Comparison of ENCODE assay signal across 8 mouse cellular contexts in the genomic region with DNA sequence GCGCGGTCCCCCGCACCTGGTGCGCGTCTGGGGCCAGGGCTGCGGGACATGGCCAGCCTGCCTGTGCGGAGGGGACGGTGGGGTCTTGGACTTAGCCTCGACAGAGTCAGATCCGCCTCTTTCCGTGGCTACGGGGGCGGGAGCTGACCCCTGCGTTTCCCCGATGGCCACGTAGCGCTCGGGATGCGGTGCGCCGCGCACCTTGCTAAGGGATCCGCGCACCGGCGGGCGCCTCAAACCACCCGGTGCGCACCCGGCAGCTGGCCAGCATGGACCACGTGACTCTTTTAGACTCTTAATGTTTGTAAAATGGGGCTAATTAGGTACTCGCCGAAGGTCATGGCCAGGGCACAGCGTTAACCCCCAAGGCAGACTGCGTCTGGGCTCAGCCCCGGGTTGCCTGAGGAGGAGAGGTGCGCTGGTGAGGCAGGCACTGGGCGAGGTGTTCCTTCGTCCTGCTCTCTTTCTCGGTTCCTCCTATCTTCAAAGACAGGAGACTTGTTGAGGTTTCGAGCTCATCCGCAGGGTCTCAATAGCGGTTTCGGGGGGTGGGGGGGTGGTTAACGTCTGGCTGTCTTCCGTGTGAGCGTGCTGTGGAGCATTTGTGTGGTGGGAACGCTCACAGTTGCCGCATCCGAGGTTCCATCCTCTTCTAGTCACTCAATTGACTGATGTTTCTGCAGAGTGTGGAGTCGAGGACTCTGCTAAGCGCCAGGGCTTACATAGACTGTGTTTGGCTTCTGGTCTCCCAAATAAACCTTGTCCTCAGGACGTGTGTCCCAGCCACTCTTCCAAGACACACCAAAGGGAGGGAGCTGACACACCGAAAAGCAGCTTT. TPM values are rescaled to one million over a fixed set of nuclear protein-coding genes. Genes with fewer than 3 reads are reported as not detected.
DNase-seq lines count a peak whose midpoint lies in the region; ATAC-seq lines count a peak whose summit lies in the region.

No protein-coding gene starts in this region.

- 0 out of 2 replicates have a peak, but pooled peaks cover 8% of the 10 kb centered on the region for H3K9me3 ChIP-seq in midbrain, embryonic 12.5 days

- peak; percentile 13 to 59 for DNase-seq in layer of hippocampus, adult 18-20 months (ENCODE audit: low spot score in 2 of 2)
- DNase-seq in layer of hippocampus, adult 9-10 months (ENCODE audit: low spot score), result no peak
- DNase-seq in cerebellum, adult 9-10 months, result peak; percentile 64
- peak; percentile 44 to 60 for DNase-seq in frontal cortex, postnatal 36 days (ENCODE audit: low spot score in 2 of 2)
- peak; percentile 14 to 34 for DNase-seq in kidney, postnatal 4 days
- DNase-seq in testis, postnatal 10 days (ENCODE audit: low spot score), result peak; percentile 48

- peaks cover 18% of the 10 kb centered on the region for H3K4me1 ChIP-seq in midbrain, embryonic 12.5 days

- H3K27me3 ChIP-seq in midbrain, embryonic 12.5 days, result peaks cover 65% of the 10 kb centered on the region

- H3K4me3 ChIP-seq in midbrain, embryonic 12.5 days, result peak overlapping the region; percentile 58

- no peak overlapping the region for H3K27ac ChIP-seq in midbrain, embryonic 12.5 days (replicated peaks)

- H3K36me3 ChIP-seq in midbrain, embryonic 12.5 days, result no peaks in the 10 kb centered on the region

- H3K9ac ChIP-seq in midbrain, embryonic 12.5 days (replicated peaks), result peak overlapping the region; percentile 57

- 3% methylated on average over 54 of the region's 54 CpGs for WGBS in midbrain, embryonic 12.5 days

- H3K4me2 ChIP-seq in midbrain, embryonic 12.5 days (replicated peaks), result peak overlapping the region; percentile 92

- ATAC-seq in midbrain, embryonic 12.5 days (ENCODE audit: low FRiP score, low read depth), result peak; percentile 19; the same call in 1 of the 2 replicates
- ATAC-seq in erythroblast, adult 5-6 weeks (replicated peaks; ENCODE audit: low FRiP score, poor library complexity, severe bottlenecking), result no peak

RNA-seq across cellular contexts. Expression of gene Myrip, which starts 3.2 kb away (rescaled TPM):
- total RNA-seq in layer of hippocampus, adult 18-20 months (2021), result 10 to 100 TPM; 55.9 to 64.3 TPM
- polyA plus RNA-seq in midbrain, embryonic 12.5 days (2016; fragmentation: Nextera tagmentation; extraction: Ambion mirVana), result 2.0 and 2.3 TPM in 2 replicates
- total RNA-seq in erythroblast, adult 5-6 weeks (2015; ENCODE audit: low replicate concordance), result not detected in 2 replicates
- not detected in 2 replicates for total RNA-seq in erythroblast, adult 5-6 weeks (2017; ENCODE audit: low replicate concordance)

Comparison
In these comparisons a context has a peak if more than half of its experiments do, and no peak if none do; other contexts are left out.
1. RNA of gene Myrip, which starts 3.2 kb away (total RNA-seq): 55.9 to 64.3 TPM in layer of hippocampus, adult 18-20 months; not detected in erythroblast, adult 5-6 weeks; every median in the first group is over 10 times any median in the second.